Mouse (Mus musculus): ENCODE measurements around the gene Bicral. TPM values are rescaled to one million over a fixed set of nuclear protein-coding genes. Genes with fewer than 3 reads are reported as not detected.

Bicral gene
- polyA plus RNA-seq, 1 experiment from 2014 or later, result 3.4 TPM

DNA sequence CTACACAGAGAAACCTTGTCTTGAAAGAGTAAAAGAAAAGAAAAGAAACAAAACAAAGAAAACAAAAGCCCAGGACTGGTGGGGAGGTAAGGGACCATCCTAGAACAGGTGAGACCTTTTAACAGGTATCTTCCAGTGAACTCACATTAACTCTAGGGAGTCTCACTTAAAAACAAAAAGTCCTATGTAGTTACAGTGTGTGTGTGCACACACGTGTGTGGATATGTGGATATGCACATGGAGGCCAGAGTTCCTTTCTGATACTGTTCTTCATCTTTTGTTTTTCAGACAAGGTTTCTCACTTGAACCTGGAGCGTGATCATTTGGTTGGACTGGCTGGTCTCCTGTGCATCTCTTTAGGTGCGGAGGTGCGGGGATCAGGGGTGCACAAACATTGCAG lies 107.7 kb downstream of the Bicral start:
- Histone ChIP-seq H3K27ac (replicated peaks) (no peak overlapping the region), H3K4me1 (peaks cover 16% of the 10 kb centered on the region), H3K27me3 (replicated peaks) (no peaks in the 10 kb centered on the region), H3K4me3 (peak overlapping the region; percentile 85), H3K9me3 (no peaks in the 10 kb centered on the region), H3K4me2 (peak overlapping the region; percentile 84), H3K36me3 (peaks cover 23% of the 10 kb centered on the region), H3K9ac (peak overlapping the region; percentile 90; the same call in 1 of the 2 replicates)
- 94% methylated on average over 4 of the region's 4 CpGs for WGBS
- no peak for ATAC-seq (ENCODE audit: extremely low read depth, insufficient number of reproducible peaks, low FRiP score, low TSS enrichment)

DNA sequence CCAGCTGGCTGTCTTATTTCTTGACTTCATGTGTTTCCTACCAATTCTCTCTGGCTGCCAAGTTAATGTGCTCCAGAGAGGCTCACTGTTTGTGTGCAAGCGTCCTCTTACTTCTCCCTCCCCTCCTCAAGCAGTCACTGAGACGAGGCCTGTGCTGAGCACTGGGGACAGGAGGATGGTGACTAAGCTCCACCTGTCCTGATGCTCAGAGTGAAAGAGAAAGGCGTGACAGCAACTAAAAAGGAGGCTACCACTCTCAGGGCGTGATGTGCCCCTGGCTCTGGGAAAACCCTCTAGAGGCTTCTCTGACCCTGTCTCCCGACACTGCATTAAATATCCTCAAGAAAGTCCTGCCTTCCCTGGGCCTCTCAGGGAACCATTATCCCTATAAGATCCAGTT lies 109.0 kb downstream of the Bicral start:
- Histone ChIP-seq H3K4me2 (no peak overlapping the region), H3K36me3 (peaks cover 32% of the 10 kb centered on the region), H3K4me1 (peaks cover 16% of the 10 kb centered on the region), H3K9ac (no peak overlapping the region), H3K27me3 (replicated peaks) (no peaks in the 10 kb centered on the region), H3K9me3 (no peaks in the 10 kb centered on the region), H3K27ac (replicated peaks) (no peak overlapping the region), H3K4me3 (no peak overlapping the region)
- no peak for ATAC-seq (ENCODE audit: extremely low read depth, insufficient number of reproducible peaks, low FRiP score, low TSS enrichment)
- 91% methylated on average over 5 of the region's 5 CpGs for WGBS

Other genes with a start within 250 kb of the Bicral start
- gene Ptk7, start 229.0 kb downstream of the Bicral start, polyA plus RNA-seq (2015; fragmentation: Nextera tagmentation; extraction: Ambion mirVana), result 49.3 and 52.6 TPM in 2 replicates
- 18.6 and 20.5 TPM in 2 replicates for gene Klc4, start 212.5 kb downstream of the Bicral start, polyA plus RNA-seq (2015; fragmentation: Nextera tagmentation; extraction: Ambion mirVana)
- gene Mrpl2, start 212.3 kb downstream of the Bicral start, polyA plus RNA-seq (2015; fragmentation: Nextera tagmentation; extraction: Ambion mirVana), result 98.0 and 111 TPM in 2 replicates
- 41.1 and 41.4 TPM in 2 replicates for gene Cul7, start 208.1 kb downstream of the Bicral start, polyA plus RNA-seq (2015; fragmentation: Nextera tagmentation; extraction: Ambion mirVana)
- gene Rrp36, start 184.1 kb downstream of the Bicral start, polyA plus RNA-seq (2015; fragmentation: Nextera tagmentation; extraction: Ambion mirVana), result 37.6 and 40.3 TPM in 2 replicates
- 122 and 142 TPM in 2 replicates for gene Mea1, start 179.7 kb downstream of the Bicral start, polyA plus RNA-seq (2015; fragmentation: Nextera tagmentation; extraction: Ambion mirVana)
- 136 and 148 TPM in 2 replicates for gene Klhdc3, start 177.6 kb downstream of the Bicral start, polyA plus RNA-seq (2015; fragmentation: Nextera tagmentation; extraction: Ambion mirVana)
- 54.9 and 57.7 TPM in 2 replicates for gene Ppp2r5d, start 153.4 kb downstream of the Bicral start, polyA plus RNA-seq (2015; fragmentation: Nextera tagmentation; extraction: Ambion mirVana)
- 11.6 and 12.2 TPM in 2 replicates for gene Pex6, start 147.0 kb downstream of the Bicral start, polyA plus RNA-seq (2015; fragmentation: Nextera tagmentation; extraction: Ambion mirVana)
- 1.5 and 2.0 TPM in 2 replicates for gene Gnmt, start 129.3 kb downstream of the Bicral start, polyA plus RNA-seq (2015; fragmentation: Nextera tagmentation; extraction: Ambion mirVana)
- gene Cnpy3, start 106.3 kb downstream of the Bicral start, polyA plus RNA-seq (2015; fragmentation: Nextera tagmentation; extraction: Ambion mirVana), result 47.7 and 52.8 TPM in 2 replicates
- gene Ptcra, start 94.8 kb downstream of the Bicral start, polyA plus RNA-seq (2015; fragmentation: Nextera tagmentation; extraction: Ambion mirVana), result 0.23 and 0.44 TPM in 2 replicates
- 48.8 and 56.9 TPM in 2 replicates for gene 2310039H08Rik, start 85.8 kb downstream of the Bicral start, polyA plus RNA-seq (2015; fragmentation: Nextera tagmentation; extraction: Ambion mirVana)
- gene Rpl7l1, start 75.8 kb downstream of the Bicral start, polyA plus RNA-seq (2015; fragmentation: Nextera tagmentation; extraction: Ambion mirVana), result 85.1 and 101 TPM in 2 replicates
- gene Tbcc, start 32.2 kb upstream of the Bicral start, polyA plus RNA-seq (2015; fragmentation: Nextera tagmentation; extraction: Ambion mirVana), result 39.3 and 39.8 TPM in 2 replicates
- not detected in 2 replicates for gene Prph2, start 52.0 kb upstream of the Bicral start, polyA plus RNA-seq (2015; fragmentation: Nextera tagmentation; extraction: Ambion mirVana)
- 12.2 and 13.9 TPM in 2 replicates for gene Ubr2, start 152.1 kb upstream of the Bicral start, polyA plus RNA-seq (2015; fragmentation: Nextera tagmentation; extraction: Ambion mirVana)

All from heart, embryonic 13.5 days (tissue).